Mouse (Mus musculus) embryonic facial prominence, embryonic 13.5 days (tissue): Measurements from ENCODE around the gene Fgfr2. TPM values are rescaled to one million over a fixed set of nuclear protein-coding genes. Genes with fewer than 3 reads are reported as not detected.

Experiments
- ATAC-seq: fragments of 200-750 bp; cut with Nextera tagmentation; 2 replicates; pipeline ENCODE4 v1.8.0; 2017; ENCODE audit warnings: low read depth; ENCODE audit not compliant: insufficient number of reproducible peaks, insufficient read depth, low FRiP score, low TSS enrichment
- H3K27ac ChIP-seq: fragments of 300-500 bp; sonication (generic); 2 replicates; pipeline ENCODE4 v1.5.1; 2015; ENCODE audit warnings: moderate library complexity, mild to moderate bottlenecking, inconsistent platforms
- H3K27me3 ChIP-seq: fragments of 300-500 bp; sonication (generic); 2 replicates; pipeline ENCODE4 v1.6.1; 2015; ENCODE audit warnings: mild to moderate bottlenecking, inconsistent platforms
- H3K36me3 ChIP-seq: fragments of 300-500 bp; sonication (generic); 2 replicates; pipeline ENCODE4 v1.6.1; 2015; ENCODE audit warnings: mild to moderate bottlenecking, inconsistent platforms
- H3K4me1 ChIP-seq: fragments of 300-500 bp; sonication (generic); 2 replicates; pipeline ENCODE4 v1.6.1; 2015; ENCODE audit warnings: inconsistent platforms
- H3K4me2 ChIP-seq: fragments of 300-500 bp; sonication (generic); 2 replicates; pipeline ENCODE4 v1.6.1; 2015; ENCODE audit warnings: moderate library complexity, mild to moderate bottlenecking, inconsistent platforms
- H3K4me3 ChIP-seq: fragments of 300-500 bp; sonication (generic); 2 replicates; pipeline ENCODE4 v1.5.1; 2015; ENCODE audit warnings: mild to moderate bottlenecking, inconsistent platforms
- H3K9ac ChIP-seq: fragments of 300-500 bp; sonication (generic); 2 replicates; pipeline ENCODE4 v1.6.1; 2015; ENCODE audit warnings: mild to moderate bottlenecking, inconsistent platforms
- H3K9me3 ChIP-seq: fragments of 300-500 bp; sonication (generic); 2 replicates; pipeline ENCODE4 v1.6.1; 2016; ENCODE audit warnings: inconsistent platforms
- WGBS: fragments of 180-500 bp; shearing (Covaris S2); methylation state at CpG from one replicate; pipeline ENCODE4 v1.1.7; 2015; ENCODE audit warnings: mixed read lengths; 5-methylcytosine and 5-hydroxymethylcytosine counted together
- polyA plus RNA-seq: library from polyadenylated mRNA; unstranded; fragments of >200 nt; fragmentation: Nextera tagmentation; extraction: Ambion mirVana; gene quantifications from 2 replicates; pipeline ENCODE4 v1.2.1, GENCODE M21; 2015

The Fgfr2 gene
- polyA plus RNA-seq, 1 experiment from 2014 or later: 174 TPM

GRCm38 (mm10) chr7:131019181-131019580, 2104.0 kb downstream of the Fgfr2 start:
- H3K4me3 ChIP-seq: no peak overlapping the region
- H3K27me3 ChIP-seq: no peaks in the 10 kb centered on the region
- H3K27ac ChIP-seq: no peak overlapping the region
- no peaks in the 10 kb centered on the region for H3K36me3 ChIP-seq
- no peak overlapping the region for H3K4me2 ChIP-seq
- ATAC-seq: no peak
- peaks cover 6% of the 10 kb centered on the region; the same call in 1 of the 2 replicates for H3K9me3 ChIP-seq
- H3K9ac ChIP-seq: no peak overlapping the region
- WGBS: 83% methylated on average over 2 of the region's 2 CpGs
- H3K4me1 ChIP-seq: no peaks in the 10 kb centered on the region

GRCm38 (mm10) chr7:131011901-131012300, 2111.2 kb downstream of the Fgfr2 start:
- H3K4me2 ChIP-seq: no peak overlapping the region
- H3K9me3 ChIP-seq: peaks cover 3% of the 10 kb centered on the region; the same call in 1 of the 2 replicates
- no peak overlapping the region for H3K27ac ChIP-seq
- H3K4me1 ChIP-seq: no peaks in the 10 kb centered on the region
- no peaks in the 10 kb centered on the region for H3K27me3 ChIP-seq
- ATAC-seq: no peak
- 70% methylated on average over 1 of the region's 1 CpGs for WGBS
- H3K4me3 ChIP-seq: no peak overlapping the region
- no peaks in the 10 kb centered on the region for H3K36me3 ChIP-seq
- no peak overlapping the region for H3K9ac ChIP-seq

- no peaks in the 10 kb centered on the region for H3K27me3 ChIP-seq
- peaks cover 14% of the 10 kb centered on the region for H3K9me3 ChIP-seq
- H3K4me1 ChIP-seq: no peaks in the 10 kb centered on the region
- no peak overlapping the region for H3K9ac ChIP-seq
- no peaks in the 10 kb centered on the region for H3K36me3 ChIP-seq
- H3K4me3 ChIP-seq: no peak overlapping the region
- H3K4me2 ChIP-seq: no peak overlapping the region
- H3K27ac ChIP-seq: no peak overlapping the region
- WGBS: 85% methylated on average over 5 of the region's 5 CpGs
- ATAC-seq: no peak
These were observed 2114.0 kb downstream of the Fgfr2 start for GRCm38 (mm10) chr7:131009178-131009577.

DNA sequence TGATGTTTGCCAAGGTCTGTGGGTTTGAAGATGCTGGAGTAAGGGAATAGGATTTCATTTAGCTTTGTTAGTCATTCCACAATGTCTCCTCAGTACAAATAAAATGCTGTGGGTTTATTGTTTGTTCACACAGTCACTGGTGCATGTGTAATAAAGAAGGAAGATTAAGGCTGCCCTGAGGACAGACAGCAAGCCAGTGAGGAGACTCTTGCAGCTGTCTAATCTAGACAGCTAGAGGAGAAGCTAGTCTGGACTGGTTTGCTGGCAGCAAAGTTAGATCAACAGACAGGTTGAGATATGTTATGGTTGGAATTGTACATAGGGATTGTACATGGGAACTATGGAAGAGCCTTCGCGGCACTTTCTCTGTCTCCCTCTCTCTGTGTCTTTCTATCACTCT, 2115.9 kb downstream of the Fgfr2 start:
- no peak overlapping the region for H3K4me3 ChIP-seq
- no peak overlapping the region for H3K9ac ChIP-seq
- no peaks in the 10 kb centered on the region for H3K36me3 ChIP-seq
- no peaks in the 10 kb centered on the region for H3K4me1 ChIP-seq
- no peak overlapping the region for H3K4me2 ChIP-seq
- H3K27me3 ChIP-seq: no peaks in the 10 kb centered on the region
- no peak overlapping the region for H3K27ac ChIP-seq
- 84% methylated on average over 2 of the region's 2 CpGs for WGBS
- ATAC-seq: no peak
- peaks cover 14% of the 10 kb centered on the region for H3K9me3 ChIP-seq

DNA sequence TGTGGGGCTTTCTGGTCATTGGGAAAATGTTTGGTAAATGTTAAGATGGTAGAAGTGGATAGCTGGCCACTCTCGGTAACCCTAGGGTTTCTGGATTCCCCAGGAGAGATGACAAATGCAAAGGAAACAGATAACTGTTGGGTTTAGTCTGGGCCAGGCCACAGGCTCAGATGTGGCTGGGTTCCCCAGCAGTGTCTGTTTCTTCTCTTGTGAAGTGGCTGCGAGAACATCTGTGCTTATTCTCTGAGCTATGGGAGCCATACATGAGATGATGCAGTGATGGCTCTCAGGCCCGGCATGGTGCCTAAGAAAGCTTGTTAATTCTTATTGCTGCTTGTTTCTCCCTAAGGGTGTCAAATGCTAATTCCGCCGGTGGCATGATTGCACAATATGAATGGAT, 2119.1 kb downstream of the Fgfr2 start:
- Histone ChIP-seq H3K4me3 (no peak overlapping the region), H3K36me3 (no peaks in the 10 kb centered on the region), H3K27ac (no peak overlapping the region), H3K9ac (no peak overlapping the region), H3K9me3 (peaks cover 14% of the 10 kb centered on the region), H3K4me1 (no peaks in the 10 kb centered on the region), H3K27me3 (no peaks in the 10 kb centered on the region), H3K4me2 (no peak overlapping the region)
- 88% methylated on average over 5 of the region's 5 CpGs for WGBS
- ATAC-seq: no peak

- Histone ChIP-seq H3K36me3 (no peaks in the 10 kb centered on the region), H3K4me1 (no peaks in the 10 kb centered on the region), H3K4me2 (no peak overlapping the region), H3K27me3 (no peaks in the 10 kb centered on the region), H3K4me3 (no peak overlapping the region), H3K9ac (no peak overlapping the region), H3K27ac (no peak overlapping the region), H3K9me3 (peaks cover 14% of the 10 kb centered on the region)
- ATAC-seq: no peak
- 88% methylated on average over 12 of the region's 12 CpGs for WGBS
These were observed 2121.0 kb downstream of the Fgfr2 start for GRCm38 (mm10) chr7:131001976-131002726.

- no peak for ATAC-seq
- Histone ChIP-seq H3K9me3 (no peaks in the 10 kb centered on the region), H3K4me2 (no peak overlapping the region), H3K36me3 (no peaks in the 10 kb centered on the region), H3K27ac (no peak overlapping the region), H3K9ac (no peak overlapping the region), H3K4me1 (no peaks in the 10 kb centered on the region), H3K4me3 (no peak overlapping the region), H3K27me3 (no peaks in the 10 kb centered on the region)
- WGBS: 46% methylated on average over 8 of the region's 8 CpGs
These were observed 2129.2 kb downstream of the Fgfr2 start for GRCm38 (mm10) chr7:130993907-130994306.

- no peak for ATAC-seq
- 81% methylated on average over 13 of the region's 13 CpGs for WGBS
- H3K9me3 ChIP-seq: no peaks in the 10 kb centered on the region
These were observed 2131.9 kb downstream of the Fgfr2 start for GRCm38 (mm10) chr7:130991174-130991789.

DNA sequence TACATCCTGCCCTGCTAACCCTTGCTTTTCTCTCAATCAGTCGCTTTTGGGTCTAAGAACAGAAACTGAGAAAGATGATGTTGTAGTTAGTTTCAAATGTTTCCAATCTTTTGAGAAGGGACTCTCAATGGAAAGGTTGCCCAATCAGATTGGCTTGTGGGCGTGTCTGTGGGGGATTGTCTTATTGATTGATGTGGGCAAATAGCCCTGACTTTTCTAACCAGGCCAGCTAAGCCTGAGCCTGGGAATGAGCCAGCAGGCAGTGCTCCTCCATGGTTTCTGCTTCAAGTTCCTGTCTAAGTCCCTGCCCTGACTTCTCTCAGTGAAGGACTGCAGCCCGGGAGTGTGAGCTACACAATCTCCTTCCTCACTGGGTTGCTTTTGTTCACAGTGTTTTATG, 2133.8 kb downstream of the Fgfr2 start:
- Histone ChIP-seq H3K27me3 (no peaks in the 10 kb centered on the region), H3K36me3 (no peaks in the 10 kb centered on the region), H3K9ac (no peak overlapping the region), H3K27ac (no peak overlapping the region), H3K4me2 (no peak overlapping the region), H3K9me3 (no peaks in the 10 kb centered on the region), H3K4me3 (no peak overlapping the region), H3K4me1 (peaks cover 10% of the 10 kb centered on the region)
- ATAC-seq: no peak
- WGBS: 62% methylated on average over 3 of the region's 3 CpGs

More at GRCm38 (mm10) chr7:130991174-130991789, 2131.9 kb downstream of the Fgfr2 start:
- Histone ChIP-seq H3K4me1 (peaks cover 10% of the 10 kb centered on the region), H3K9ac (no peak overlapping the region), H3K27me3 (no peaks in the 10 kb centered on the region), H3K4me3 (no peak overlapping the region), H3K4me2 (no peak overlapping the region), H3K27ac (no peak overlapping the region), H3K36me3 (no peaks in the 10 kb centered on the region)

GRCm38 (mm10) chr7:130988146-130988545, 2135.0 kb downstream of the Fgfr2 start:
- no peaks in the 10 kb centered on the region for H3K27me3 ChIP-seq
- H3K36me3 ChIP-seq: no peaks in the 10 kb centered on the region
- no peak overlapping the region for H3K4me2 ChIP-seq
- 43% methylated on average over 5 of the region's 5 CpGs for WGBS
- no peak overlapping the region for H3K4me3 ChIP-seq
- no peaks in the 10 kb centered on the region for H3K9me3 ChIP-seq
- peak overlapping the region; percentile 28; the same call in 1 of the 2 replicates for H3K27ac ChIP-seq
- no peak overlapping the region for H3K9ac ChIP-seq
- no peak for ATAC-seq
- peaks cover 13% of the 10 kb centered on the region for H3K4me1 ChIP-seq

GRCm38 (mm10) chr7:130985716-130986115, 2137.4 kb downstream of the Fgfr2 start:
- H3K27me3 ChIP-seq: no peaks in the 10 kb centered on the region
- peaks cover 22% of the 10 kb centered on the region for H3K4me1 ChIP-seq
- no peak overlapping the region for H3K4me2 ChIP-seq
- no peak for ATAC-seq
- no peaks in the 10 kb centered on the region for H3K9me3 ChIP-seq
- H3K9ac ChIP-seq: no peak overlapping the region
- no peak overlapping the region for H3K27ac ChIP-seq
- H3K36me3 ChIP-seq: no peaks in the 10 kb centered on the region
- no peak overlapping the region for H3K4me3 ChIP-seq
- 90% methylated on average over 3 of the region's 3 CpGs for WGBS

GRCm38 (mm10) chr7:130985193-130985592, 2138.0 kb downstream of the Fgfr2 start:
- H3K9me3 ChIP-seq: no peaks in the 10 kb centered on the region
- H3K27ac ChIP-seq: no peak overlapping the region
- H3K4me3 ChIP-seq: no peak overlapping the region
- H3K9ac ChIP-seq: no peak overlapping the region
- no peak for ATAC-seq
- H3K36me3 ChIP-seq: no peaks in the 10 kb centered on the region
- H3K27me3 ChIP-seq: no peaks in the 10 kb centered on the region
- H3K4me1 ChIP-seq: peaks cover 22% of the 10 kb centered on the region
- WGBS: 91% methylated on average over 12 of the region's 12 CpGs
- H3K4me2 ChIP-seq: no peak overlapping the region
